Mouse (Mus musculus): ENCODE data around the gene Krt32. TPM values are rescaled to one million over a fixed set of nuclear protein-coding genes. Genes with fewer than 3 reads are reported as not detected.

The Krt32 gene
- not detected for total RNA-seq (2021)

- no peak for DNase-seq
Measured at GRCm38 (mm10) chr11:100087861-100088260, at the start of gene Krt32. Gene Krt32 (minus strand): TSS chr11:100088226.

- DNase-seq: no peak
Measured at GRCm38 (mm10) chr11:100137693-100138092, 49.7 kb upstream of the Krt32 start.

DNA sequence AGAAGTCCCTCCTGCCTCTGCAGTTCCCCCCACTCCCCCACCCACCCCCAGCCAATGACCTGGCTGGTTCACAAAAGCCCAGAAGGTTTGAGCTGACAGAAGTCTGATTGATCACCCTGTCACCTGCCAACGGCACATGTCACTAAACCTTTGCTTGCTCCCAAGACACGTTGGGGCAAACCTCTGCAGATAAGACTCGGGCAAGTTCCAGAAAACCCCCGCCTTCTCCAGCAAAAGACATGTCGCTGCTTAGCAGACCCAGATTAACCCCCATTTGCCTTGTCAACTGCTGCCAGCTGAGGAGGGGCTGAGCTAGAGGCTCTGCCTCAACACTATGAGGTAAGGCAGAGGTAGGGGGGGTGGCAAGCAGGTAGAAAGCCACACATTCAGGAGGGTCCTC is 48.5 kb upstream of the Krt32 start:
- DNase-seq: no peak

- DNase-seq: no peak
Measured at GRCm38 (mm10) chr11:100135731-100136130, 47.7 kb upstream of the Krt32 start, which contains the start of gene Krt15. Gene Krt15 (minus strand): TSS chr11:100135928.

DNA sequence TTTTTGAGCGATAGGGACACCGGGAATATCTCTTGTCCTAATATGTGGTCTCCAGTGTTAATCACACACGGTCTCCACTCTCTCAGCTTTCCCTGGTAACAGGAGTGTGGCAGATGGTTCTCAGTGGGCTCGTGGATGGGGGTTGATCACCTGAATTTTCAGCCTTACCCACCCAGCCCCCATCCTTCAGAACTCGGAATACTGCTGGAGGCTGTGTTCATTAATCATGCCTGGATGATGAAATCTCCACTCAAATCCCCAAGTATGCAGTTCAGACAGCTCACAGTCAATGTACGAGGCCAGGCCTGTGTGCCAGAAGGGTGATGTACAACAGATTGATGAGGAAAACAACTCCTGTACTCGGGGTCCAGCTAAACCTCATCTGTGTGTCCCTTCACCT is 36.9 kb upstream of the Krt32 start:
- no peak for DNase-seq

DNA sequence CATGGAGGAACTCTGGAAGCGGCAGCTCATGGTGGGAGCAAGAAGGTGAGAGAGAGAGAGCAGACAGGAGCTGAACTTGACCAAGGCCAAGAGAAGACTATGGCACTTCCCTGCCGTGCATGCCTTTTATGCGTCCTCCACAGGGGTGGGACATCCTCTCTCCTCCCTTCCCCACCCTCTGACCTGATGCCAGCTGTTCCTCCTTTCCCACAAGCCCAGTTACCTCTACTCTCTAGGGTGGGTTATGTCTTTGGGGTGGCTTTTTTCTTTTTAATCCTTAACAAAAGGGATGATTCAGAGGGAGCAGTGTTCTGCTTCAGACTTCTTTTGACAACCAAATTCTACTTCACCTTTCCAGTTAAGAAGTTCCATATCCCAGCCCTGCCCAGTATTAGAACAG is 33.4 kb upstream of the Krt32 start, which contains the start of gene Krt13:
Gene Krt13 (minus strand): TSS at position 101 of the 400 bp plus-strand sequence.
- DNase-seq: no peak

DNA sequence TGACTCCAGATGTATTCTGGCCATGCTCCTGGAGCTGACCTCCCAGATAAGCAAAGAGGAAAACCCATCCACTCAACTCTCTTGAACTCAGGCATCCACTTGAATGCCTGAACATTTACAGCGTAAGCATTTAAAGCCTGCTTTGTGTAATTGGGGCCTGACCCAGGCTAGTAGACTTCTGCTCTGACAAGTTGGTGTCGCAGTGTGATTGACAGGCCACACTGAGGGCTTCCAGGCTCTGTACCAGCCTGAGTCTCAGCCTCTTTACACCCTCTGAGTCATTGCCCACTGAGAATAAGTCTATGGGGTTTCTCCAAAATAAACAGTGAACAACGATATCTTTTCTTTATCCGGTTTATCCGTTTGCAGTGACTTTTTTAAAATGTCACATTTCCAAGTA is 32.3 kb upstream of the Krt32 start:
- no peak for DNase-seq

DNA sequence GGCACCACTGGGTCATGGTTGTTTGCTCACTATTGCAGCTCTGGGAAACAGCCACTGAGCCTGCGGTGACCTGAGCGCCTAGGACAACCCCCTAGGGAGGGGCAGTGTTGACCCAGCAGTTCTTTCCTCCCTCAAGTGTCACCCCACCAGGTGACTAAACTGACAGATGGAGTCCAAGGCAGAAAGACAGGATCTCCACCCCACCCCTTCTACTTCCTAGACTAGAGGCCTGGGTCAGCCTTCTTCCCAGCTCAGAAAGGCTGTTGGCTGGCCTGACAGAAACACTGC is 25.7 kb upstream of the Krt32 start:
- DNase-seq: no peak

GRCm38 (mm10) chr11:100112935-100113741 is 25.1 kb upstream of the Krt32 start:
- no peak for DNase-seq

DNA sequence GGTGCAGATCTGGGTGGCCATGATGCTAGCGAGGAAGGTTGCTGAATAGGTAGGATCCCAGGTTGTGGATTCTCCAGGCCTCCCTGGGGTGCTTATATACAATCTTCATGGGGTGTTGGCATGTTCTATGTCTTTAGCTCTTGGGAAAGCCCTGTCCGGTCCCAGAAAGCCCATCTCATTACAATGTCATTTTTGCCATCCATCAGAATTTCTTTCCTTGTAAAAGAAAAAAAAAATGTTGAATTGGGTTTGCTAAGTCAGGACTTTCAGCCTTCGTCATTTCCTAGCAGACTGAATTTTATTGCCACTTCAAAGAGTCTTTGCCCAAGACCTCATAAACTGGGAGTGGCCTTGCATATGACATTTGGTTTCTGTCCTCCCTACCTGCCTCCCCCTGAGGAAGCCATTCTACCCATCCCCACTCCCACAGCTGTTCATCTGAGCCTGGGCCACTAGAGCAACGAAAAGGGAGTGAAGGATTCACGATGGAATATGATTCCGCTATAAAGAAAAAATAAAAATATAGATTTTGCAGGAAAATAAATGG is 17.6 kb upstream of the Krt32 start, which contains the start of gene Krt36:
Gene Krt36 (minus strand): TSS at position 51 of the 547 bp plus-strand sequence.
- no peak for DNase-seq

- DNase-seq: no peak
Measured at GRCm38 (mm10) chr11:100102693-100103429, 14.8 kb upstream of the Krt32 start.

GRCm38 (mm10) chr11:100100391-100100790 is 12.4 kb upstream of the Krt32 start:
- no peak for DNase-seq

DNA sequence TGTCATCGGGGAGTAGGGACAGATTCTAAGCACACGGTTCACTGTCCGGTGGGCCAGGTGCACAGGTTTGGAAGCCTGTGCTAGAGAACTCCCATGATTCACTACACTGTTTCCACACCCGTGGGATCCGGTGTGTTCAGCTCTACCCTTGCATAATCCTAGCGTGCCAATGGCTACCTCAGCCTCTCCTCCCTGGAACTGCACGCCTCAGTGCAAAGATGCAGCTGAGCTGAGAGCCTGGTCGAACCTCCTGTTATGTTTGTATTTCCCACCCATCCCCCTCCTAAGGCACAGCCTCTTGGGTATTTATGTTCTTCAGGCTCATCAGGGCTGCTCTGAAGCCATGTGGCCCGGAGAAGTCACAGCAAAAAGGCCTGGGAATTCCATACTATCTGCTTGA is 9.8 kb upstream of the Krt32 start:
- DNase-seq: no peak

DNA sequence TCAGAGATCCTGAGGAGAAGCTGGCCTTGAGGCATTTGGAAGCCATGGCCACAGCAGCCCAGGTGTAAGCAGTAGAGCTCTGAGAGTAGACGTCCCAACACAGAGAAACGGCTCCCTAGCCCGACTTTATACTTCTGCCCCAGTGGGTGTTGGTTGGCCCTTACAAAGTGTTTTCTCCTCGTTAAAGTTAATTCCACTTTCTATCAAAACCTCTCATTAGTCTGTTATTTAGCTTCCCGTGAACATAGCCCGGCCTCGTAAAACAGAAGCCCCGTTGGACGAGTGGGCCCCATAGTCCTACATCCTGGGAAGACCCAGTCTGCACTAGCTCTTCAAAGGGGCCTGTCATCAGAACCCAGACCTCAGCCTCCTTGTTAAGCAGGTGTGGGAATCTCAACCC is 8.1 kb upstream of the Krt32 start, which contains the start of gene Krt35:
Gene Krt35 (minus strand): TSS at position 101 of the 400 bp plus-strand sequence.
- DNase-seq: no peak

- DNase-seq: no peak
Measured at GRCm38 (mm10) chr11:100088378-100089025, 476 bp upstream of the Krt32 start.

DNA sequence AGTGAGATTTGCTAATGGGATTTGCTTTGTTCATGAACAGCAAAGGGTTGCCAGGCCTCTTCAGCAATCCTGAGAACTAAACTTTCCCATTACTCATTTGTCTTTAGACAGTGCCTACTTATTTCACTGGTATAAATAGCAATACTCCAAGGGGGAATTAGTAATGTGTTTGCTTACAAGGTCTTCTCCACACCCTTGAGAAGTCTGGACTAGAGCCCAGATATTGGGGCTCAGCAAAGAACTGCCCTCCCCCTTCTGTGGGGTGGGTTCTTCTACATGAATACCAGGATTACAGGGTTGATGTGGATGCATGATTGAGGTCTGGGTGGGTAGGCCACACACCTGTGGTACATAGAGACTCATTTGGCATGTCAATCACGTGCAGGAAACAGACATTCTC is 14.2 kb downstream of the Krt32 start:
- DNase-seq: no peak

- DNase-seq: no peak
Measured at GRCm38 (mm10) chr11:100067293-100068036, 20.6 kb downstream of the Krt32 start.

- DNase-seq: no peak
Measured at GRCm38 (mm10) chr11:100066236-100067010, 21.6 kb downstream of the Krt32 start.

GRCm38 (mm10) chr11:100058875-100059274 is 29.2 kb downstream of the Krt32 start:
- DNase-seq: no peak

DNA sequence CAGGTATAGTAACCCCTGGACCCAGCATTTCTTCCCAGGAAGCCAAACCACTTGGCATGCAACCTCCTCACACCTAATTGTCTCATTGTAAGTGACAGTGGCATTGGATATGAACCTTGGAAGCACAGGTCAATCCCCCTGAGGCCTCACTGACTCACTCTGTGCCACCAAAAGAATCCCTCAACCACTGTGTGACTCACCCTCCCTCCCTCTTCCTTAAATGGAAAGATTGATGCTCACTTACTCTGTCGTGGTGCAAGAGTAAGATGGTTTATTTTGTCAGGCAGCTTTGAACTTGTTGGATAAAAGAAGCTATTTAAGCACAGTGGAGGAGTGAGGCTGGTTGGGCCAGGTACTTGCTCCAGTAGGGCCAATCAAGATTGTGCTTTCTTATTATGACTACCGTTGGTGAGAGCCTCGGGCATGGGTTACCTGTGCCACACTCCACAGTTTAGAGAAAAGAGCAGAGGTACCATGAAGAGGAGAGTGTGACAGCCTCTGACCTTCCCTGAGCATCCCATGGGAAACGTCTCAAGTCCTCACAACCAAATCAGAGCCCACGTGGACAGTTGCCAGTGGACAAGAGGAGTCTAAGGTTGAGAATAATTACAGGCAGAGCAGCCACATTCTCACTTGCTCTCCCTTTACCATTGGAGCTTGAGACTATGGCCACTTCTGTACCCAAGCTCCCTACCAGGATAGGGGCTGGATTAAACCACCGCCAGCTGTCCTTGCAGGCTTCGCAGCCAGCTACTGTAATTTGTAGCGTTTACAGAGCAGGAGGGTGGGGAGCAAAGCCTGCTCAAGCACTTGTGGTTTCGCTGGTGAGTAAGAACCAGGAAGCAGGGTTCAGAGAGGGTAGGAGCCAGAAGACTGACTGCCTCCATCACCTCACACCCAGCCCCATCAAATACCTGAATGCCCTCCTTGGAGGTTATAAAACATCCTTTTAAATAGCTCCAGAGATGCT is 32.1 kb downstream of the Krt32 start:
- no peak for DNase-seq

All from heart, postnatal 4 days (tissue).